ENCODE assay signal across 8 mouse cellular contexts in the genomic region with DNA sequence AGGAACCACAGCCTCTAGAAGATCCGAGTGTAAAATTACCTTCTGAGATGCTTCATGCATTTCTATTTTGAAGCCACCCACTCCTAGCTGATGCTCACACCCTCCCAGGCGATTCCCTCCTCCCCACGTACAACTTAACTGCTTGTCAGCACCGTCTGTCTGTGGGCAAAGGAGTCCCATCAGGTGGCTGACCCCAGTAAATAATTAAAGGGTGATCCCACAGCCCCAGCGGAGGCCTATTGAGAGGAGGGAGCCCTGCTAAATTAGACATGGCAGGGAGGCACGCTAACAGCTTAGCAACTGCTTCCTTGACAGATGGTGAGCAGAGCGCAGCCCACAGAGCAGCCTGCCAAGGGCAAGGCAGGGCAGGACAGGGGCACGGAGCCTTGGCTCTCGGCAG. TPM values are rescaled to one million over a fixed set of nuclear protein-coding genes. Genes with fewer than 3 reads are reported as not detected.
DNase-seq lines count a peak whose midpoint lies in the region; ATAC-seq and TF ChIP-seq lines count a peak whose summit lies in the region.

No protein-coding gene starts in this region.

- H3K9ac ChIP-seq in midbrain, embryonic 14.5 days (replicated peaks; ENCODE audit: low read length) = no peak overlapping the region

- no peaks in the 10 kb centered on the region for H3K27me3 ChIP-seq in cerebellum, adult 2 months (ENCODE audit: control insufficient read depth, insufficient read depth, low read length)
- H3K27me3 ChIP-seq in midbrain, embryonic 14.5 days (ENCODE audit: control insufficient read depth, insufficient read depth, low read length) = no peaks in the 10 kb centered on the region

- WGBS in cerebellum, adult 2 months = 6% methylated on average over 9 of the region's 9 CpGs
- WGBS in midbrain, embryonic 14.5 days = 14% methylated on average over 9 of the region's 9 CpGs

- no peak for TF ChIP-seq POLR2A in cerebellum, adult 2 months (IDR thresholded peaks at IDR 0.05; ENCODE audit: borderline replicate concordance, insufficient read depth, low read length)

- no peak for ATAC-seq in midbrain, embryonic 14.5 days (ENCODE audit: low FRiP score, low TSS enrichment)

- H3K4me1 ChIP-seq in cerebellum, adult 2 months (ENCODE audit: control insufficient read depth, insufficient read depth, low read length) = peaks cover 20% of the 10 kb centered on the region
- H3K4me1 ChIP-seq in midbrain, embryonic 14.5 days (ENCODE audit: control insufficient read depth, insufficient read depth, low read length) = peaks cover 18% of the 10 kb centered on the region; the same call in 1 of the 2 replicates

- H3K36me3 ChIP-seq in midbrain, embryonic 14.5 days (ENCODE audit: control insufficient read depth, insufficient read depth, low read length) = no peaks in the 10 kb centered on the region

- intact Hi-C loops in gastrocnemius, postnatal 36 days (cut with DNase I) = loop anchor here (5.0 kb wide), 1 partner anchor 96 kb away; no protein-coding TSS in a partner anchor

- peak; percentile 40 for DNase-seq in embryo, embryonic 10 days (ENCODE audit: low spot score)
- no peak for DNase-seq in embryo, embryonic 9.5 days (ENCODE audit: extremely low spot score)
- DNase-seq in cerebellum, adult 2 months = peak; percentile 64 to 74
- DNase-seq in frontal cortex, postnatal 36 days (ENCODE audit: low spot score in 2 of 2) = peak; percentile 48 to 72
- peak; percentile 70 for DNase-seq in midbrain, embryonic 14.5 days
- no peak for DNase-seq in liver
- no peak for DNase-seq in gastrocnemius, postnatal 36 days
- DNase-seq in spleen, adult 18-20 months = no peak

- H3K27ac ChIP-seq in cerebellum, adult 2 months (ENCODE audit: insufficient read depth, low read length) = no peak overlapping the region
- H3K27ac ChIP-seq in midbrain, embryonic 14.5 days (replicated peaks; ENCODE audit: low read depth, low read length) = 0 out of 2 replicates have a peak overlapping the region, but pooled peaks have one; percentile 38

- H3K4me2 ChIP-seq in midbrain, embryonic 14.5 days (ENCODE audit: low read length) = no peak overlapping the region

- no peaks in the 10 kb centered on the region for H3K9me3 ChIP-seq in midbrain, embryonic 14.5 days (ENCODE audit: control insufficient read depth, low read length)

- TF ChIP-seq CTCF in cerebellum, adult 2 months (IDR thresholded peaks at IDR 0.05; ENCODE audit: borderline replicate concordance, insufficient read depth, low read depth, low read length) = no peak

- H3K4me3 ChIP-seq in cerebellum, adult 2 months (replicated peaks; ENCODE audit: insufficient read depth, low read depth, low read length) = no peak overlapping the region
- no peak overlapping the region for H3K4me3 ChIP-seq in midbrain, embryonic 14.5 days (replicated peaks; ENCODE audit: low read depth, low read length)

RNA-seq across cellular contexts. Expression of a gene that starts 29.5 kb away (rescaled TPM):
- 22.4 and 23.2 TPM in 2 replicates for polyA plus RNA-seq in cerebellum, adult 2 months (2012; rRNA removed)
- 5.2 and 5.8 TPM in 2 replicates for polyA plus RNA-seq in midbrain, embryonic 14.5 days (2014; fragmentation: Nextera tagmentation; extraction: Ambion mirVana)
- total RNA-seq in gastrocnemius, postnatal 36 days (2021) = 10 to 100 TPM; 72.2 to 74.8 TPM

Comparison
In these comparisons a context has a peak if more than half of its experiments do, and no peak if none do; other contexts are left out.
1. DNase-seq: peak in embryo, embryonic 10 days (single experiment), cerebellum, adult 2 months (2 of 2), frontal cortex, postnatal 36 days (2 of 2) and midbrain, embryonic 14.5 days (single experiment); none in embryo, embryonic 9.5 days (single experiment), liver (single experiment), gastrocnemius, postnatal 36 days (0 of 2) and spleen, adult 18-20 months (0 of 2).